Mouse (Mus musculus): ENCODE measurements around the gene St7. TPM values are rescaled to one million over a fixed set of nuclear protein-coding genes. Genes with fewer than 3 reads are reported as not detected.
A peak's percentile ranks its signal among the peaks of the same experiment; 100 is the strongest.

Gene St7
- total RNA-seq, 2 experiments from 2014 or later = 15.6 to 17.4 TPM

DNA sequence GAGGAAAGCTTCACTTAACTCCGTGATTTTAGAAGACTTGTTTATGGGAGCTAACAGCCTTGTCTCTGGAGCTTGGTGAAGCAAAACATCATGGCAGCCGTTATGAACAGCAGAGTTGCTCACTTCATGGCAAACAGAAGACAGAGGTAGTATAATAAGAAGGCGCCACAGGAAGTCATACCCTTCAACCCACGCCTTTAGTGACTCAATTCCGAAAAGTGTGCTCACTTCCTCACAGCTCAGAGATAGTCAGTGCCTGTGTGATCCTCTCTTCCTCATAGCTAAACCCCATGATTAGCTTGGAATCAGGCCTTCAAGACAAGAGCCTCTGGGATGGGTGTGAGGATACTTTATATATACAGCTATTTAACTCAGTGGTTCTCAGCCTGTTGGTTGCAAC, 108.0 kb downstream of the St7 start:
- DNase-seq = no peak
- intact Hi-C loops (cut with DNase I) = no loop called here

DNA sequence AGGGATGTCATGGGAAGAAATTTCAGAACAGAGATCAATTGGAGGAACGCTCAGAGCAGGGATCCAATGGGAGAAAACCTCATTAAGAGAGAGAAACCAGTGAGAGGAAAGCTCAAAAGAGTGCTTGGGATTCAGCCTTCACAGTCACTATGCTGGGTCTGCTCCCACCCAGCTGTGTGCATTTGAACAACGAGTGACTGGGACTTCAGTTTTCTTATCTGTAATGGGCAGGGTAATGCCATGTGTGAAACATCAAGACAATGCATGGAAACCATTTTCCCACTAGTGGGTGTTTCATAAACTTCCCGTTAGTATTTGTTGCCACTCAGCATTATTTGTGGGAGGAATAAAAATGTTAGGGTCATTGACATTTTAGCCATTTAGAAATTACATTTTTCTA, 111.7 kb downstream of the St7 start:
- intact Hi-C loops (cut with DNase I) = no loop called here
- no peak for DNase-seq

DNA sequence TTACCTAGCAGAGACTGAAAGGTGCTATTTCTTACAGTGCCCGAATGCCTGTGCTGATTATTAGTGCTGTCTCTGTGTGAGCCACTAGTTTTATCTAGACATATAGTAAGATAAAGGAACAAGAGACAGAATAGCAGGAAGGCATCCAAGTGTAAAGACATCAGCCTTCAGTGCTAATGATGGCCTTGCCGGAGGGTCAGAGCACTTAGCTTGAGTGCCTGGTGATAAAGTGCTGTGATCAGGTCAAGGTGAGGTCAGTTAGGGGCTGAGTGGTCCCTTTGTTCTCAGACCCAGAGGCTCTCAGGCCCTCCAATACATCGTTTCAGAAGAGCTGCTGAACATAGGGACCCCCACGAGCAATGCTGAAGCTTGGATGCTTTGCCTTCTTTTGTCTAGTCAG, 113.8 kb downstream of the St7 start:
- no peak for DNase-seq
- intact Hi-C loops (cut with DNase I) = no loop called here

DNA sequence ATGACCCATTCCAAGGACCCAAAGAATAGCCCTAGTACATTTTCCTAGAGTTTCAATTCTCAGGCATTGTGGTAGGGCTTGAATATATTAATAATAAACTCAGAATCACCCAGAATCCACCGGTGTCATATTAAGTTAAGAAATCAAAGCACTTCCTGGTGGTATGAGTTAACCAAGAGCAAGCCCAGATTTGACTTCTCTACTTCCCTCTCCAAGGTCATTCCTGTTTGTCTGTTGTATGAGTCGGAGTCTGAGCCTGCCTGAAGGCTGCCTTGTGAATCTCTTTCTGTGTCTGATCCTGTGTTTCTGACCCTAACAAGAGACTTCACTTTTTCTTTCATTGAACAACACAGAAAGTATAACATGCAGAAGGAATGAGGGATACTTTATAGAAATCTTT, 118.3 kb downstream of the St7 start:
- no peak for DNase-seq
- intact Hi-C loops (cut with DNase I) = loop anchor here (5.0 kb wide), 1 partner anchor 84 kb away; no protein-coding TSS in a partner anchor

DNA sequence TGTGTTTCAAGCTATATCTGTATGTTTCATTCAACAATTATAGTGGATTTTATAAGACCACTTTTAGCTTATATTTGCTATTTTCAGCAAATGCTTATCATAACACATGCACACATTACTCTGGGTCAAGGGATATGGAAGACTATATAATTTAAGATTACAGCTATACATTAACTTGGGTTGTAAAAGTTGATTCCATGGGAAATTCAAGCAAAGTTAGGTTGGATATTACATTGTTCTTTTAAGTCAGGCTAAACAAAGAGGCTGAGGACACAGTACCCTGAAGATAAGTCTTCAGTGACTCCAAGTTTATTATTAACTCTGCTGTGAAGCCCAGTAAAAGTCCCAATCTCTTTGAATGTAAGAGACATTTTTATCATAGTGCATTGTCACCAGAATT, 118.8 kb downstream of the St7 start:
- no peak for DNase-seq
- intact Hi-C loops (cut with DNase I) = loop anchor here (5.0 kb wide), 1 partner anchor 84 kb away; no protein-coding TSS in a partner anchor

DNA sequence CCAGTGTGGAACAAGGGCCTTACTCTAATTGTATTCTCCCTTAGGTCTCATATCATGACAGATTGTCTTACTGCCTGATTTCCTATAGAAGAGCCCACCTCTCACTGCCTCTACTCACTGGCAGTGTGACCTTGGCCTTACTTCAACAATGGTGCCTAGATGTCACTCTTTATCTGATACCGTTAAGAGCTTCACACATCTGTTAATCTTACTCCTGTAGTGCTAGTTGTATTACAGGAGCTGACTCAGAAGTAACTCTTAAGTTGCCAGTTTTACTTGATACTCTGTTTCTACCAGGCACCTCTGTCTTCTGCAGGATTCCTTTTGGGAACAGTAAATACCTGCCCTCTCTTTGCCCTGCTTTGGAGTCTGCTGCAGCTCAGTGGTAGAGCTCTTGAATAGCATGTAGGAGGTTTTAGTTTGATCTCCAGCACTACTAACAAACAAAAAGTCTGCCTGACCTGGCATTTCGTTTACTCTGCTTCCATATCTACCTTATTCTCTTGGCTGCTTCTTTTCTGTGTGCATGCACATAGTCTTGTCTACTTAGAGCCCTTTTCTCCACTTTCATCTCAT, 121.4 kb downstream of the St7 start:
- intact Hi-C loops (cut with DNase I) = loop anchor here (5.0 kb wide), 1 partner anchor 87 kb away; no protein-coding TSS in a partner anchor
- DNase-seq = no peak

DNA sequence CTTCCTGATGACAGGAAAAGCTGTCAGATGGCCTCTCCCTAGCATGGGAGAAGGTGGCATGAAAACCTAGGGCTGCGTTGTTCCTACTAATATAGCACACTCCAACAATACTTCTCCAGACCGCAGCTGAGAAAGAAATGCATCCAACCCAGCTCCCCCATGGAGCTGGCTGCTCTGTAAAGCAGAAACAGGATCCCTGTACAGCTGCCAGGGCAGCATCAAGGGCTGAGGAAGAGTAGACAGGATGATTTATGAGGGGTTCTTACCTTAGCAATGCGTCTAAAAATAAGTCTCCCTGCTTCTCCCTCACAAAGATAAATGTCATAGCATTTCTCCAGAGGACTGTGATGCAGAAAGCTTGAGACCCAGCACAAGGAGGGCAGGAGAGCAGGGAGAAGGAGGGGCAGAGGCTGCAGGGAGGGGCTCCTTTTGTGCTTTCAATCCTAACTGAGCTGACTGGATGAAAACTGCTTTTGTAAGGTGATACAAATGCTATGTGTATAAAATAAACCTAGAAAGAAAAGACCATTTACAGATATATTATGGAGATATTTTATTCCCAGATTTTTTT, 124.2 kb downstream of the St7 start:
- no peak for DNase-seq
- intact Hi-C loops (cut with DNase I) = no loop called here

DNA sequence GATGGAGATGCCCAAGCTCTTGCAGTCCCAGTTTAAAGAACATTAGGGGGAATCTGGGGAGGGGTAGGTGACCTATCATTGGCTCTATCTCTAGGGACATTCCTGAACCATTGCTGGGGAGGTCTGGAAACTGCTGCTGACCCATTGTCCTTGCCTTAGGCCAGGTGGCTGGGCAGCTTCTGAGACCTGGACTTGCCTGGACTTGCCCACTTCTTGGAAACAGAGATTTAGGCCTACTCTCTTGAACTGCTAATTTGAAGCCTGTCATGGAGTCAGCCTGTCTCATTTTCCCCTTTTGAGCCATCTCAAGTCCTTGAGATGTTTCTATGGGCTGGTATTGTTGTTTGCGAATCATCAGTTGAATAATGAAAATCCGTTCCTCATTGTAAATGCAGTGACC, 130.9 kb downstream of the St7 start:
- intact Hi-C loops (cut with DNase I) = no loop called here
- no peak for DNase-seq

DNA sequence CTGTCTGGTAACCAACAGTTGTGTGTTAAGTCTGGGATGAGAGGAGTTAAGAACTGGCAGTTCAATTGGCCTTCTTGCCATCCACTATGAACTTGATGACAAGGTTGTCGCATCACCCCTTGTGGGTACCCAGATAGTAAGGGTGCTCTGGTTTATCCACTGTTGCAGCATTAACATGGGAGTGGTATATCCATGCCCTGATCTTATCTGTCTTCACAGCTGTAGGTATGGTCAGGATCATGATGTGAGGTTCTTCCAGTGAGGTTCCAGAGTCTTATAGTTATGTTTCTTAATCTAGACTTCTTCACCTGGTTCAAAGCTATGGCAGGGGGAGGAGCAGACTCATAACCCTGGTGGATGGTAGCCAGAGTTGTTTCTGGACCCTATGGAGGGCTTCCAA, 132.0 kb downstream of the St7 start:
- no peak for DNase-seq
- intact Hi-C loops (cut with DNase I) = no loop called here

DNA sequence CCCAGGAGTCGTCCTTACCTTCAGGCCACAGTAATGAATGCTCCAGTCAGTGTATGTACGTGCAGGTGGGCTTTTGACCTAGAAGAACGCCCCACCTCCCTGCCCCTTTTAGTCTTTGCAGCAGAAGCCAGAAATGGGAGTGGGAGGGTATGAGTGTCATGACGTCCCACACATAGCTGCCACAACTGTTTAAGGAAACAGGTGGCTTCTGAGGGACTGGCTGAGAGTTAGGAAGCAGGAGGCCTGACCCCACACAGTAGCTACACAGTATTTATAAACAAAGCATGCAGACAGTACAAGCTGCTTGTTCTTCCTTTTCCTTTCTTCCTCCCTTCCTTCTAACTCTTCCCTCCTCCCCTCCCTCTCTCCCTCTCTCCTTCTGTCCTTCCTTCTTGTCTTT, 135.6 kb downstream of the St7 start:
- intact Hi-C loops (cut with DNase I) = no loop called here
- DNase-seq = no peak

DNA sequence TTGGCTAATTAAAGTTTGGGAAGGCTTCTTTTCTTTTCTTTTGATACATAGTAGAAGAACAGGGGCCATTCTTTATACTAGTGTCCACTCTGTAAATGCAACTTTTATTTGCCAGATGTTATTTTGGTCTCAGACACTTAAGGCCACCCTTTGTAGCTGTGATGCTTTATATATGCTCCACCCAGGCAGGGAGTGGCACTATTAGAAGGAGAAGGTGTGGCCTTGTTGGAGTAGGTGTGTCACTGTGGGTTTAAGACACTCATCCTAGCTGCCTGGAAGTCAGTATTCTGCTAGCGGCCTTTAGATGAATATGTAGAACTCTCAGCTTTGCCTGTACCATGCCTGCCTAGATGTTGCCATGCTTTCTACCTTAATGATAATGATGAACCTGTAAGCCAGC, 137.2 kb downstream of the St7 start:
- no peak for DNase-seq
- intact Hi-C loops (cut with DNase I) = no loop called here

DNA sequence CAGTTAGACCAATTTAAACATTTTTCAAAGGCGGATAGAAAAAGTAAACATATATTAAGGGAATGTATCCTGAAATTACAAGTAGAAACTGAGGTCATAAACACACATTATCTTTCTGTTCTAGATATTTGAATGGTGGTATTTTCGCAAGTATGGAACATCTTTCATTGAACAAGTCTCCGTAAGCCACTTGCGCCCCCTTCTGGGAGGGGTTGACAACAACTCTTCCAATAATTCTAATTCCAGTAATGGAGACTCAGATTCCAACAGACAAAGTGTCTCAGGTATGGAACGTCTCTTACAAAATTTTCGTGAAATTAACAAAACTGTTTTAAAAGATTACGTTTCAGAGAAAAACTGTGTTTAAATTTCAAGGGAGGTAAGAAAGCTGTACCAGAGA, 141.8 kb downstream of the St7 start:
- DNase-seq = peak; percentile 75 to 83
- intact Hi-C loops (cut with DNase I) = loop anchor here (1.0 kb wide), 2 partner anchors 108 to 159 kb away; no protein-coding TSS in a partner anchor

DNA sequence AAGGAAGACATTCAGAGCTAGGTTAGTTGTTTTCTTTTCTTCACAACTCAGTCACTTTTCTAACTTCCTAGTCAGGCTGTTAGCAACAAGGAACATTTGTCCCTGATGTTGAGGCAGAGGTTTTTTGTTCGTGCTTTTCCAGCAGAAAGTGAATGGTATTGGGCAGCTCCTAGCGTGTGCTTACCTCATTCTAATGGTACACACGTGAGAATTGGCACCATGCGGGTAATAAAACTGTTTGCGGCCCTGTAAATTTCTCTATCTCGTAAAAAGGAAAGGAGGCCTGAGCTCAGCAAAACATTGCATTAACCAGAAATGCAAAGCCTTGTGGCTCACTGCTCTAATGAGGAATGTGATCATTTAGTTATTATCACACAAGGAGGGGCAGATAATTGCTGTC, 143.0 kb downstream of the St7 start:
- no peak for DNase-seq
- intact Hi-C loops (cut with DNase I) = no loop called here

DNA sequence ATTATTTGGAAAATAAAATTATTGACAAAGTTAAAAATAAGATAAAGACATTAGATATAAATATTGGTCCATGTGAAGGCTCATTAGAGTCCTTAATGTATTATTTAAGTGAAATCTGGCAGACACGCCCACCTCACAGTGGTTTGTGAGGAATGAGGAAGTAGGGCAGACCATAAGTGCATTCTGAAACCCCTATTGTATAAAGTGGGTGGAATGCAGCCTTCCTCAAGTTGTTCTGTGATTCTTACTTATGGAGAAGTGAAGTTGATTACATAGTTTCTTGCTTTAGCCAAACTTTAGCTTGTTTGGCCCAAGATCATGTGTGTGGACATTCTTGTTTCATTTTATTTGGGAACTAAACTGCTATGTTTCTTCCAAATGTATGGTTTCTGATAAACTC, 144.9 kb downstream of the St7 start:
- no peak for DNase-seq
- intact Hi-C loops (cut with DNase I) = no loop called here

DNA sequence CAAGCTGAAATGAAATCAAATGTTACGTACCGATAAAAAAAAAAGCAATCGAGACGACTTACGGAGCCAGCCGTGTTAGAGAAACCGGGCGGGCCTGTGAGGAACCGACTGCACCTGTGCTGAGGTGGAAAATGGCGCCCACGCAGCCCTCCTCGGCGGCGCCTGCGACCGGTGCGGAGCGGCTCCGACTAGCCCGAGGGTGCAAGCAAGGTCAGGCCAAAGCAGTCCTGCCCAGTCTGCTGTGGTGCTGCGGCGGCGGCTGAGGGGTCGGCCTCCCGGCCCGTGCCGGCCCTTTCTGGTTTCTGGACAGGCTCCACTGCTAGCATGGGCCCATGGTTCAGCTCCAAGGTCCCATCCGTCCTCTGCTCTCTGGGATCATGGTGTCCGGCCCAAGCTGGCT, 147.7 kb downstream of the St7 start:
- intact Hi-C loops (cut with DNase I) = no loop called here
- no peak for DNase-seq

DNA sequence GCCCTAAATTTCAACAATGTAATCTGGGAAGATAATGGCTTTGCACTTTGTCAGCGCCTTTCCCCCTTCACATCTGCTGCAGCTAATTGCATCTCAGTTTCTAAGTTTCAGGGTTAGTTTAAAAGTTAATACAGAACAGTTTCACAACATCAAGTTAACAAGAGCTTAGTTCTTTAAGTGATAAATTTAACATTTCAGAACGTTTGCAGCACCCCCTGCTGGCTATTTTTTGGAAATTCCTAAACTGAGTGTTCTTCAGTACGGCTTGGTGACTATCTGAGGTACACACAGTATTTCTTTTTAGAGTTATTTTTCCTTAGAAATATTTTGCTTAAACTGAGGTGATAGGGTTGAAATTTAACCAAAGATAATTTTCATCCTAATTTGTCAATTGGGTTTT, 150.0 kb downstream of the St7 start:
- peak; percentile 38 to 50 for DNase-seq
- intact Hi-C loops (cut with DNase I) = no loop called here

DNA sequence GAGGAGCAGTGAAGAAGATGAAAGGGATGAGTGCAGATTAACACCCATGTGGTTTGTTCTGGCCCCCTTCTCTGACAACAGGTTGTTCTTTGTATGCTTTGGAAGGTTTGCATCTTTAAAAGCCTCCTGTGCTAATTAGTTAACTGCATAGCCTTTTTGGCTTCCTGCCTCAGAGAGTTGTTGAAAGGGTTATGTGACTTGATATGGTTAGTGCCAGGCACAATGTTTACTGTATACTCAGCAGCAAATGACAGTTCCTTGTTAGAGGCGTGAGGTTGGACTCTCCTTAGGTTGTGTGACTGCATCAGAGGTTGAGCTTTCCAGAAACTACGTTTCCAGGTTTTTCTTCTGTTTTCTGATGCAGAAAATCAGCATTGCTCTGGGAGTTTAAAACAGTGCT, 158.6 kb downstream of the St7 start:
- no peak for DNase-seq
- intact Hi-C loops (cut with DNase I) = no loop called here

DNA sequence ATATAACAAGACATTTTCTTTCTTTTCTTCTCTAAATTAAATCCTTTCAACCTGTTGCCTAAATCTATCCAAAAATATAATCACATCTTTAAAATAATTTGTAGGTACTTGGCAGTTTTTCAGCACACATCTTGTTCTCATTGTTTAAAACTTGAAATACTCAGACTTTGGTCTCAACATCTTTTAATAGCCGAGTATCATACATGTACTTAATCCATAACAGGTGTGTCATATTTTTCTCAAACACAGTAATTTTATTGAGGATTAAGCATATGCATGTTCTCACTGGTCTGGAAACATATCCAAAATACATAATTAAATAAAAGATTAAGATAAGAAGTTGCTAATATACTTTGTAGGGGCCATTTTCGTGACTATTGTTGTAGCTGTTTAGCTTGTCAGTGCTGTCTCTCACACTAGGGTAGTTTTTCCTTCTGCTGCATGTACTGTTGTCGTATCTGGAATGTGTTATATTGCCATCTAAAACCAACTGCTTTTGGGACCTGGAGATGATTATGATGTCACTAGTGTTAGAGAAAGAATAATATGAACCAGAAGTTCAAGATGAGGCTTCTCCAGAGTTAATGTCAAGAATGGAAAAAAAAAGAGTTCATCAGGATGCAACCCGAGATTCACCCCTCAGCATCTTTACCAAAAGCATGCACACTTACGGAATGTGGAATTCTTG, 161.0 kb downstream of the St7 start:
- no peak for DNase-seq
- intact Hi-C loops (cut with DNase I) = no loop called here

DNA sequence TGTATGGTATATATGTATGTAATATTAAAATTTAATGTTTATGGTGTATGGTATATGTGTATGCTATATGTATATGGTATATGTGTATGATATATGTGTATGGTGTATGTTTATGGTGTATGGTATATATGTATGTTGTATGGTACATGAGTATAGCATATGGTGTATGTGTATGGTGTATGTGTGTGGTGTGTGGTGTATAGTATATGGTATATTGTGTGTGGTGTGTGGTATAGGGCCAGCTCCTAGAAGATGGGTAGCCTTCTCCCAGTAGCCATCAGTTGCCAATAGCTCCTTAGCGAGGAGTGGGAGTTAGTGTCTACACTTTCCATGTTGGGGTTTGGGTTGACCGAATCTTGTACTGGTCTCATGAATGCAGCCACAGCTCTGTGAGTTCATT, 162.9 kb downstream of the St7 start:
- intact Hi-C loops (cut with DNase I) = no loop called here
- DNase-seq = no peak

DNA sequence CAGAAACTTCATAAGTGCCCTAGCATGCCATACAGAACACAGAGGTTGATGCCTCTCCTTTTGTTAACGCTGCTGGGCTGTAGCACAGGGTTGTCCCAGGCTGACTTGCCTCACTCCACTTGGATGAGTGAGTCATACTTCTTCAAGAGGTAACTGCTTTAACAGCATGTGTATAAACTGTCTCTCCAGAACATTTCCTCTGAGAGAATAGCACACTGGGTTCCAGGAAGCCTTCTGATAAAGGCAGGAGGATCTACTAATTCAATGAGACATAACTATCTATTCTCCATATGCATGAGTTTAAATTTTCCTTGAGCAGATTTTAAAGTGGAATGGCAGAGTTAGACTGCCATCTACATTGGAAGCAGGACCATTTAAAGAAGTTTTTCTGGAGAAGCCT, 166.8 kb downstream of the St7 start:
- DNase-seq = no peak
- intact Hi-C loops (cut with DNase I) = no loop called here

DNA sequence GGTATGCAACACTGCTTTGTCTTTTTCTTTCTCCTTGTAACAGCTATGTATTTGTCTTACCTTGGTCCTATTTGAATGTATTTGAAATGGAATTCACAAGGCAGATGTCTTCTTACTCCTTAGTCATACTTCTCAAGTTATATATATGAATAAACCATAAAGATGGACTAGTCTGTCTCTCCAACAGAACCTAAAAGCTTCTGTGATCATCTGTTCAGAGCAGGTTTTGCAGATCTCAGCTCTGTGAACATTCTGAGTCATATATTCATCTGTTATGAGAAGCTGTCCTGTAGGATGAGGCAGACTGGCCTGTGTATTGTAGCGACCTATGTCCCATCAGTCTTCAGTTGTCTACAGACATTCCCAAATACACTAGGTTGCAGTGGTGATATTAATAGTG, 167.7 kb downstream of the St7 start:
- DNase-seq = no peak
- intact Hi-C loops (cut with DNase I) = no loop called here

DNA sequence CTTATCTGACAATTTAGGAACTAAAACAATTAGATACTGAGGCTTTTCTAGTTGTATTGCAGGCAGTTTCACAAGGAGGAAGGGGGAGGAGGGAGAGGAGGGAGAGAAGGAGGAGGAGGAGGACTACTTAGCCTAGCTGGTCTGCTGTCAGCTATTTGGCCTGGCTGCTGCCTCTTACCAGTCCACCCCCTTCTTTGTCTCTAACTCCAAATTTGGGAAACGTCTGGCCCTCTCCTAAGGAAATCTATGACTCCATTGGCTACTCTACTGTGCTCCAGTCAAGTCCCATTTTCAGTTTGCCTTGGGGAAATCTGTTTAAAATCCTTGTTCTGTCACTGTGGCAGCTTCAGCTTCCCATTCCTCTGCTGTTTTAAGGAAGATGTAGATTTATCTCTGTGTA, 175.1 kb downstream of the St7 start:
- DNase-seq = peak in 1 of 2 experiments; percentile 6
- intact Hi-C loops (cut with DNase I) = no loop called here
